Mouse (Mus musculus): Measurements from ENCODE around the gene Cdk6. TPM values are rescaled to one million over a fixed set of nuclear protein-coding genes. Genes with fewer than 3 reads are reported as not detected.

Gene Cdk6
- polyA plus RNA-seq, 1 experiment: 29.0 TPM

DNA sequence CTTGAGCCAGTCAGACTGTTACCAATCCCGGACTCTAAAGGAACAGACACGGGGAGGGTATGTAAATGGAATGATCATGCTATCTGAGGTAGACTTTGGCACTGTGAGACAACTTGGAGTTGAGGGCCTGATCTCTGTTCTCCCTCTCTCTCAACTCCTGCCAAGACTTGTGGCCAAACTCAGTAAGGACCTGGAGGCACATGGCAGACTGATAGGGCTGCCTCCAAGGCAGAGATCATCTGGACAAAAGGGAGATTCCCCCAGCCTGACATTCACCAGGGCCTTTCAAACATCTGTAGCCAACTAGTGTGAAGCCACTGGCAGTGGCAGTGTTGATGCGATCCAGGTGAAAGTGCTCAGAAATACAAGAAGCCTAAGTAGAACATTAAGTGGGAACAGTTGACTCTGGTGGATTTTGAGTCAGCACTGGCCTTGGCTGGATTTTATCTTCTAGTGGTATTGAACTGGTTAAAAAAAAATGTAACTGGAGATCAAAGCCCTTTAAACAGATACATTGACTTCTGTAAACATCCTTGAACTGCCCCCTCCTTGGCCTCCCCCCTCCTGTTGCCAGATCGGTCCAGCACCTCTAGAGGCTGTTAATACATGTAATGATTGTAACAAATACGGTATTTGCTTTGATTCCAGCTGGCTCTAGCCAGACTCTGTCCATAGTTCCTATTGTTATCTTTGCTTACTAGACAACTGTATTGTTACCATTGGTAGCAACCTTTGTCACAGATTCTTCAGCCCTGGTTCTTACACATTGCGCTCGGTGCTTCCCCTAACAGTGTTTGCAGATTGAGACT, 125.0 kb downstream of the Cdk6 start:
- H3K4me1 ChIP-seq (ENCODE audit: control insufficient read depth, insufficient read depth, low read length): peaks cover 2% of the 10 kb centered on the region
- no peak overlapping the region for H3K4me3 ChIP-seq (ENCODE audit: low read depth, low read length)
- no peaks in the 10 kb centered on the region for H3K36me3 ChIP-seq (ENCODE audit: control insufficient read depth, insufficient read depth, low read length, poor library complexity, severe bottlenecking)
- H3K9me3 ChIP-seq (replicated peaks; ENCODE audit: control insufficient read depth, insufficient read depth, low read length, poor library complexity, severe bottlenecking): no peaks in the 10 kb centered on the region
- TF ChIP-seq POLR2A (IDR thresholded peaks at IDR 0.05; ENCODE audit: insufficient read depth, low read length) (no peak), EP300 (IDR thresholded peaks at IDR 0.05; ENCODE audit: insufficient read depth, low read depth, low read length) (no peak), CTCF (IDR thresholded peaks at IDR 0.05; ENCODE audit: low read depth, low read length) (no peak)
- no peak overlapping the region for H3K9ac ChIP-seq (ENCODE audit: low read depth, poor library complexity, severe bottlenecking)
- H3K27me3 ChIP-seq (ENCODE audit: control insufficient read depth, insufficient read depth, low read length, poor library complexity, severe bottlenecking): no peaks in the 10 kb centered on the region
- no peak overlapping the region for H3K27ac ChIP-seq (ENCODE audit: insufficient read depth, low read length)

DNA sequence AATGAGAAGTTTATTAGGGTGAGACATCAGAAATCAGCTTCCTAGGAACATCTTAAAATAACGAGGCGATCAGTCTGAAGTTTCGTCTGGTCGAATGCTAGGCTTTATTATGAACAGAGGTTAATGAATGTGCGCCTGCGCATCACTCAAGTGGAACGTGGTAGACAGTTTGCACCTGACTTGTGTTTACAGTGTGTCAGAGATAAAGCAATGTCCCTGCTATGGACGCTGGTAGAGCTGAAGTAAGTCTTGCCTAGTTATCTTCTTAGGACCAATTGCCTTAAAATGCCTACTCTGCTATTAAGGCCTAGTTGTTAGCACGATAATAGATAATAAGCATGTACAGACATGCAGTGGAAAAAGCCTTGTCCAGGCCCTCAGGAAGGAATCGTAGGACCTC, 129.6 kb downstream of the Cdk6 start:
- no peak overlapping the region for H3K27ac ChIP-seq (ENCODE audit: insufficient read depth, low read length)
- TF ChIP-seq POLR2A (IDR thresholded peaks at IDR 0.05; ENCODE audit: insufficient read depth, low read length) (no peak), EP300 (IDR thresholded peaks at IDR 0.05; ENCODE audit: insufficient read depth, low read depth, low read length) (no peak), CTCF (IDR thresholded peaks at IDR 0.05; ENCODE audit: low read depth, low read length) (no peak)
- H3K9me3 ChIP-seq (replicated peaks; ENCODE audit: control insufficient read depth, insufficient read depth, low read length, poor library complexity, severe bottlenecking): no peaks in the 10 kb centered on the region
- H3K36me3 ChIP-seq (ENCODE audit: control insufficient read depth, insufficient read depth, low read length, poor library complexity, severe bottlenecking): 0 out of 2 replicates have a peak, but pooled peaks cover 2% of the 10 kb centered on the region
- no peak overlapping the region for H3K4me3 ChIP-seq (ENCODE audit: low read depth, low read length)
- no peaks in the 10 kb centered on the region for H3K4me1 ChIP-seq (ENCODE audit: control insufficient read depth, insufficient read depth, low read length)
- no peak overlapping the region for H3K9ac ChIP-seq (ENCODE audit: low read depth, poor library complexity, severe bottlenecking)
- H3K27me3 ChIP-seq (ENCODE audit: control insufficient read depth, insufficient read depth, low read length, poor library complexity, severe bottlenecking): no peaks in the 10 kb centered on the region

- no peak overlapping the region for H3K4me3 ChIP-seq (ENCODE audit: low read depth, low read length)
- no peaks in the 10 kb centered on the region for H3K27me3 ChIP-seq (ENCODE audit: control insufficient read depth, insufficient read depth, low read length, poor library complexity, severe bottlenecking)
- no peaks in the 10 kb centered on the region for H3K4me1 ChIP-seq (ENCODE audit: control insufficient read depth, insufficient read depth, low read length)
- H3K27ac ChIP-seq (ENCODE audit: insufficient read depth, low read length): no peak overlapping the region
- no peak overlapping the region for H3K9ac ChIP-seq (ENCODE audit: low read depth, poor library complexity, severe bottlenecking)
- 0 out of 2 replicates have a peak, but pooled peaks cover 2% of the 10 kb centered on the region for H3K36me3 ChIP-seq (ENCODE audit: control insufficient read depth, insufficient read depth, low read length, poor library complexity, severe bottlenecking)
- no peaks in the 10 kb centered on the region for H3K9me3 ChIP-seq (replicated peaks; ENCODE audit: control insufficient read depth, insufficient read depth, low read length, poor library complexity, severe bottlenecking)
- TF ChIP-seq CTCF (IDR thresholded peaks at IDR 0.05; ENCODE audit: low read depth, low read length): no peak
- TF ChIP-seq POLR2A (IDR thresholded peaks at IDR 0.05; ENCODE audit: insufficient read depth, low read length): no peak
- no peak for TF ChIP-seq EP300 (IDR thresholded peaks at IDR 0.05; ENCODE audit: insufficient read depth, low read depth, low read length)
Observed at GRCm38 (mm10) chr5:3472311-3473156, 131.2 kb downstream of the Cdk6 start.

DNA sequence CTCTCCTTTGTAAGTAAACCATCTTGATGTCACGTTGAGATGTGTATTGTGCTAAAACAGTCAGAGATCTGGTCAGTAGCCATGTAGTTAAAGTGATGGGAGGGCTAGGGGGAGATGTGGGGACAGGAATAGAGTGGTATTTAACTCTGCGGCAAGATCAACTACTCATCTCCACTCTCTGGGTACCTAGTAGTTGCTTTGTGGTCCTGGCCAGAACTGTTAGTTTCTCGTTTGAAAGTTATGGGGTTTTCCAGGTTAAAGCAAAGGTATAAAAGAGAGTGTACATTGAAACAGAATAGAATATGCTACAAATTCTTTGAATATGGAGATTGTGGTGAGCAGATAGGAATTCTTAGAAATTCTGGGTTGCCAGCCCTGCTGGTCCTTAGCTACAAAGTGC, 136.4 kb downstream of the Cdk6 start:
- no peak overlapping the region for H3K27ac ChIP-seq (ENCODE audit: insufficient read depth, low read length)
- H3K4me3 ChIP-seq (ENCODE audit: low read depth, low read length): no peak overlapping the region
- H3K4me1 ChIP-seq (ENCODE audit: control insufficient read depth, insufficient read depth, low read length): no peaks in the 10 kb centered on the region
- TF ChIP-seq CTCF (IDR thresholded peaks at IDR 0.05; ENCODE audit: low read depth, low read length) (no peak), POLR2A (IDR thresholded peaks at IDR 0.05; ENCODE audit: insufficient read depth, low read length) (no peak), EP300 (IDR thresholded peaks at IDR 0.05; ENCODE audit: insufficient read depth, low read depth, low read length) (no peak)
- no peaks in the 10 kb centered on the region for H3K9me3 ChIP-seq (replicated peaks; ENCODE audit: control insufficient read depth, insufficient read depth, low read length, poor library complexity, severe bottlenecking)
- no peak overlapping the region for H3K9ac ChIP-seq (ENCODE audit: low read depth, poor library complexity, severe bottlenecking)
- no peaks in the 10 kb centered on the region for H3K36me3 ChIP-seq (ENCODE audit: control insufficient read depth, insufficient read depth, low read length, poor library complexity, severe bottlenecking)
- H3K27me3 ChIP-seq (ENCODE audit: control insufficient read depth, insufficient read depth, low read length, poor library complexity, severe bottlenecking): no peaks in the 10 kb centered on the region

DNA sequence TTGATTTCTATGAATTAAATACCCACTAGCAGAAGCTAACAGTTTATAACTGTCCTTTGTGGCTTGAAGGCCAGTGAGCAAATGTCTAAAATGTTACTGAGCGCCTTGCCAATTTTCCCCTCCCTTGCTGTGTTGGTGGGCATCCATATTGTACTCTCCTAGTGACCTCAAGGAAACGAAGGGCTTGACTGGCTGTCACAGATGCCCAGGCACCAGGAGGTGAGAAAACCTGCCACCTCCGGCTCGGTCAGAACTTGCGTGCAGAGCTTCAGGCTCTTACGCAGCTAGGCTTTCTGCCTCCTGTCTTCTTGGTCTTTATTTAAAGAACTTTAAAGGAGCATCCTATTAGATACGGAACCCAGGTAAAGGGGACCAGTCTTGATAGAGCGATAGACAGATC, 136.9 kb downstream of the Cdk6 start:
- Histone ChIP-seq H3K27me3 (ENCODE audit: control insufficient read depth, insufficient read depth, low read length, poor library complexity, severe bottlenecking) (no peaks in the 10 kb centered on the region), H3K4me3 (ENCODE audit: low read depth, low read length) (no peak overlapping the region), H3K9ac (ENCODE audit: low read depth, poor library complexity, severe bottlenecking) (no peak overlapping the region), H3K36me3 (ENCODE audit: control insufficient read depth, insufficient read depth, low read length, poor library complexity, severe bottlenecking) (no peaks in the 10 kb centered on the region), H3K27ac (ENCODE audit: insufficient read depth, low read length) (no peak overlapping the region), H3K9me3 (replicated peaks; ENCODE audit: control insufficient read depth, insufficient read depth, low read length, poor library complexity, severe bottlenecking) (no peaks in the 10 kb centered on the region), H3K4me1 (ENCODE audit: control insufficient read depth, insufficient read depth, low read length) (no peaks in the 10 kb centered on the region)
- TF ChIP-seq CTCF (IDR thresholded peaks at IDR 0.05; ENCODE audit: low read depth, low read length): no peak
- TF ChIP-seq POLR2A (IDR thresholded peaks at IDR 0.05; ENCODE audit: insufficient read depth, low read length): no peak
- no peak for TF ChIP-seq EP300 (IDR thresholded peaks at IDR 0.05; ENCODE audit: insufficient read depth, low read depth, low read length)
